Mouse (Mus musculus) limb, embryonic 11.5 days (tissue): ENCODE measurements around the gene H2-DMb1. TPM values are rescaled to one million over a fixed set of nuclear protein-coding genes. Genes with fewer than 3 reads are reported as not detected.

Experiments
- ATAC-seq: fragments of 200-750 bp; cut with Nextera tagmentation; 2 replicates; pipeline ENCODE4 v1.8.0; 2017; ENCODE audit warnings: low read depth; ENCODE audit not compliant: insufficient number of reproducible peaks, low FRiP score, low TSS enrichment
- DNase-seq: peaks from one replicate; pipeline ENCODE4 v3.0.0-alpha.2; 2015; ENCODE audit warnings: low spot score
- H3K27ac ChIP-seq: fragments of 300-500 bp; sonication (generic); replicated peaks from 2 replicates; pipeline ENCODE4 v1.5.1; 2014; ENCODE audit warnings: low read depth, mild to moderate bottlenecking, low read length
- H3K27me3 ChIP-seq: fragments of 300-500 bp; sonication (generic); 2 replicates; pipeline ENCODE4 v1.6.1; 2014; ENCODE audit warnings: mild to moderate bottlenecking, low read length, mixed read lengths; ENCODE audit not compliant: control insufficient read depth, insufficient read depth
- H3K36me3 ChIP-seq: fragments of 300-500 bp; sonication (generic); 2 replicates; pipeline ENCODE4 v1.6.1; 2014; ENCODE audit warnings: mild to moderate bottlenecking, low read length, moderate library complexity, mixed read lengths; ENCODE audit not compliant: control insufficient read depth, insufficient read depth
- H3K4me1 ChIP-seq: fragments of 300-500 bp; sonication (generic); 2 replicates; pipeline ENCODE4 v1.6.1; 2014; ENCODE audit warnings: low read length, mixed read lengths; ENCODE audit not compliant: control insufficient read depth, insufficient read depth
- H3K4me2 ChIP-seq: fragments of 300-500 bp; sonication (generic); 2 replicates; pipeline ENCODE4 v1.6.1; 2014; ENCODE audit warnings: low read depth, mild to moderate bottlenecking, moderate library complexity; ENCODE audit not compliant: severe bottlenecking
- H3K4me3 ChIP-seq: fragments of 300-500 bp; sonication (generic); 2 replicates; pipeline ENCODE4 v1.5.1; 2014; ENCODE audit warnings: low read depth, low read length
- H3K9ac ChIP-seq: fragments of 300-500 bp; sonication (generic); 2 replicates; pipeline ENCODE4 v1.6.1; 2014; ENCODE audit warnings: mild to moderate bottlenecking, low read length
- H3K9me3 ChIP-seq: fragments of 300-500 bp; sonication (generic); 2 replicates; pipeline ENCODE4 v1.6.1; 2016; ENCODE audit warnings: low read length; ENCODE audit not compliant: control insufficient read depth
- WGBS: fragments of 180-500 bp; shearing (Covaris S2); extraction: QIAGEN DNeasy Blood & Tissue Kit; methylation state at CpG from one replicate; pipeline ENCODE4 v1.1.7; 2014; 5-methylcytosine and 5-hydroxymethylcytosine counted together
- polyA plus RNA-seq: library from polyadenylated mRNA; unstranded; fragments of >200 nt; fragmentation: Nextera tagmentation; extraction: Ambion mirVana; gene quantifications from 2 replicates; pipeline ENCODE4 v1.2.1, GENCODE M21; 2014

H2-DMb1 gene
- polyA plus RNA-seq = 0.45 and 0.61 TPM in 2 replicates

DNA sequence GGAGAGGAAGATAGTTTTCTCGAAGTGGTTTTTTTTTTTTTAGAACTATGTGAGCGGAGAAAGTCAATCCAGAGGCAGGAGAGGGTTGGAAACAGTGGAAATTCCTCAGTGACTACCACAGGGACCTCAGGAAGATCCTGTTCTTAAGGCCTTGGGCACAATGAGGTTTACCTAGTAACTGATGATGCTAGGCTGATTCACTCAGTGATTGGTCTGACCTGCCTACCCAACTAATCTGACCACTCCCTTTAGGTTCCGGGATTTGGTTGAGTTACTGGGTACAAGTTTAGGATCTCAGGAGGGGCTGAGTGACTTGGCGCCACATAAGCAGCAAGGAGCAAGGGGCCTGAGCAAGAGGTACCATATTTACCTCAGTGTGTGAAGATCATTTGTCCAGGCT, at the start of gene H2-DMb1:
TSS of gene H2-DMb1 (plus strand) at position 150 of the 400 bp plus-strand sequence.
- Histone ChIP-seq H3K4me2 (no peak within 1 kb of the TSS), H3K27me3 (no peaks in the 10 kb centered on the region), H3K36me3 (no peaks in the 10 kb centered on the region), H3K27ac (no peak within 1 kb of the TSS), H3K4me1 (no peaks in the 10 kb centered on the region), H3K4me3 (no peak within 1 kb of the TSS), H3K9me3 (no peaks in the 10 kb centered on the region), H3K9ac (no peak within 1 kb of the TSS)
- ATAC-seq (no peak), DNase-seq (peak; percentile 28)
- WGBS = 72% methylated on average over 4 of the region's 4 CpGs

DNA sequence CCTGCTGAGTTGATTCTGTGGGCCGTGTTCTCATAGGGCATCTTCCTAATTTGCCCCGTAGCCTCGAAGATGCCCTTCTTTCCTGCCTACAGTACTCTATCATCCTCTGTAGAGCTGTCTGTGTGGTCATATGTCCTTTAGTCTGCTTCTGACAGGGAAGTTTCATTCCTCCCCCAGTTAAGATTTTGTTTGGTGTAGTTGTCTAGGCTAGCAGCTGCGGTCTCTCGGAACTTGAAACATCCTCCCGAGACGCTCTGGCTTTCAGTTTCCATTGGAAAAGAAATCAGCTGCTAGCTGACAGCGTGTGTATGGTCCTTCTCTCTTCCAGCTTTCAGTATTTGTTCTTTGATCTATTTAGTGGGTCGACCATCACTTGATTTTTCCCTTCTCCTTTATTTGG, 48.1 kb upstream of the H2-DMb1 start:
- 84% methylated on average over 9 of the region's 9 CpGs for whole genome bisulfite sequencing
- Histone ChIP-seq H3K27me3 (no peaks in the 10 kb centered on the region), H3K27ac (no peak overlapping the region)

DNA sequence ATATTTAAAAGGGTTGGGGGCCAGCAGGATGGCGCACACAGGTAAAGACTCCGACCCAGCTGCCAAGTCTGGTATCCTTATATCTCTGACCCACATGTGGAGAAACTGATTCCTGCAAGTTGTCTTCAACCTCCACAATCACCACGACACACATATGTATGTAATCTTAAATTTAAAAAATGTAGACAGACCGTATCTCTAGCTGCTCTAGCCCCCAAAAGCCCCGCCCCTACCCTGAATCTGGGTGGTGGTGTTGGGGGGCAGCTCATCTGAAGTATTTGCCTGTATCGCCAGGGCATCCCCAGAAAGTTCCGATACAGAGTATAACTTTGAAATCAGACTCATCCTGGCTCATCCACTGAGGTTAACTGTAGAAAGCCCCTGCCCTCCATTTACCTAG, 46.3 kb upstream of the H2-DMb1 start:
- Histone ChIP-seq H3K4me2 (no peak overlapping the region), H3K27me3 (no peaks in the 10 kb centered on the region), H3K36me3 (peaks cover 2% of the 10 kb centered on the region), H3K4me3 (no peak overlapping the region), H3K4me1 (no peaks in the 10 kb centered on the region), H3K27ac (no peak overlapping the region), H3K9me3 (no peaks in the 10 kb centered on the region), H3K9ac (no peak overlapping the region)
- DNase-seq (no peak), ATAC-seq (no peak)
- WGBS = 82% methylated on average over 7 of the region's 7 CpGs

More for the DNA sequence above, 48.1 kb upstream of the H2-DMb1 start:
- Histone ChIP-seq H3K9me3 (no peaks in the 10 kb centered on the region), H3K4me2 (no peak overlapping the region), H3K4me3 (no peak overlapping the region), H3K36me3 (no peaks in the 10 kb centered on the region), H3K9ac (no peak overlapping the region), H3K4me1 (peaks cover 2% of the 10 kb centered on the region; the same call in 1 of the 2 replicates)
- DNase-seq = no peak
- ATAC-seq = no peak

DNA sequence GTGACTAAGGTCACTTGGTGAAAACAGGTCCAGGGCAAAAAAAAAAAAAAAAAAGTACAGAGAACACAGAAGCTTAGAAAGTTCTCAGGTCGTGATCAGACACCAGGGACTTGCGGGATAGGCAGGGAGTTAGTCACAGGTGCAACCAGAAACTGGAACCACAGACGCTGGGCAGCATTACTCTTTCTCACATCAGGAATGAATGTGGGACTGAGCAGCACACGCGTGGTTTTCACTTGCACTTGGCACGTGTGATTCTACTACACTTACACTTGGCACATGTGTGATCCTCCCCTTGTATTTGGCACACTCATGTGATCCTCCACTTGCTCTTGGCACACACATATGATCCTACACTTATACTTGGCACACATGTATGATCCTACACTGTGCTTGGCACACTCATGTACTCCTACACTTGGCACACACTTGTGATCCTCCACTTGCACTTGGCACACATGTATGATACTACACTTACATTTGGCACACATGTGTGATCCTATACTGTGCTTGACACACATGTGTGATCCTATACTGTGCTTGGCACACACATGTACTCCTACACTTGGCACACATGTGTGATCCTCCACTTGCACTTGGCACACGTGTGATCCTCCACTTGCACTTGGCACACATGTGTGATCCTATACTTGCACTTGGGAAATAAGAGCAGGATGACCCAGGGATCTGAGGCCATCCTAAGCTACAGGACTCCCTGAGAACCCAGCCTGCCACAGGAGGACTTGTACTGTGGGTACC, 45.6 kb upstream of the H2-DMb1 start:
- Histone ChIP-seq H3K27me3 (no peaks in the 10 kb centered on the region), H3K4me3 (no peak overlapping the region), H3K9ac (no peak overlapping the region), H3K27ac (no peak overlapping the region), H3K4me1 (no peaks in the 10 kb centered on the region), H3K36me3 (peaks cover 9% of the 10 kb centered on the region), H3K9me3 (no peaks in the 10 kb centered on the region), H3K4me2 (no peak overlapping the region)
- DNase-seq (no peak), ATAC-seq (no peak)
- WGBS = 90% methylated on average over 7 of the region's 7 CpGs

DNA sequence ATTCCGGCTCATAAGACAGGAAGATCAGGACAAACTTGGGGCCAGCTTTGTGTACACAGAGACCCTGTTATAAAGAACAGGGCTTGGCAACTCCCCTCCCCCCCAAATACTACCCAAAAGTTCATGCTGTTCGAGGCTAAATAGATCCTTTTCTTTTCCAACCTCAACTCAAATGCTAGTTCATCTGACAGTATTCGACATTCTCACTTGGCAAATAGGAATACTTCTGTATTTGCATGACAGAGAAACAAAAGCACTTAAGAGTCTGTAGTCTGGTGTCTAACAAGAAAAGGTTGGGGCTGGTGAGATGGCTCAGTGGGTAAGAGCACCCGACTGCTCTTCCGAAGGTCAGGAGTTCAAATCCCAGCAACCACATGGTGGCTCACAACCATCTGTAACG, 44.4 kb upstream of the H2-DMb1 start:
- Histone ChIP-seq H3K4me3 (no peak overlapping the region), H3K9me3 (no peaks in the 10 kb centered on the region), H3K4me2 (no peak overlapping the region), H3K27me3 (no peaks in the 10 kb centered on the region), H3K36me3 (peaks cover 18% of the 10 kb centered on the region), H3K9ac (no peak overlapping the region), H3K4me1 (no peaks in the 10 kb centered on the region), H3K27ac (no peak overlapping the region)
- no peak for ATAC-seq
- WGBS = 84% methylated on average over 5 of the region's 6 CpGs
- no peak for DNase-seq

DNA sequence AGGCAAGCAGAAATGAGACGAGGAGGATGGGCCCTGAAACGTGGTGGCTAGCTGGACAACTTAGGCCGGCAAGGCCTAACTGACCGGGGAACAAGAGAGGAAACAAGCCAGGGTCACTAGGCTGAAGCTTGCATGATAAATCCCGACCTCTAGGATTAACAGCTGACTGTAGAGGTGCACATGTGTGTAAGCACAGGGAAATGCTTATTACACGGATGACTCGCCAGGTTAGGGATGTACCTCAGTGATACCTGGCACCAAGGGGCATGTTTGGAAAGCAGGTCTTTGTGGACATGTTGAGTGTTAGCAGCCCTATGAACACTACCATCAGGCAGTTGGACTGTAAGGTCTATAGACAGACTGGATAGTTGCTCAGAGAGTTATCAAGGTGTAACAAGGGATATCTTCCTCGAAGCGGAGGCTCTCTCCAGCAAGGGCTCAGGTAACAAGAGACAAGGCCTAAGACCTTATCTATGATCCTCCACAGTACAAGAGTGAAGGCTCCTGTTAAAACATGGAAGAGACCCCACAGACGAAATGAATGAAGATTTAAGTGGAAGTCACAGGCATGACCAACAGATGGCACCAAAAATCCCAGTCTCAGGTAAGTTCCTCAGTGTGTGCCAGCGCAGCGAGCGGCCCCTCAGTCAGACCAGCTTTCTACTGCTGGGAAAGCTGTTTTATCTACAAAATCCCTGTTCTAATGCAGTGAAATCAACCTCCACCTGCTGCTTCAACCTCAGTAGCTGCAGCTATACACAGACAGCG, 43.6 kb upstream of the H2-DMb1 start:
- Histone ChIP-seq H3K4me3 (no peak overlapping the region), H3K27ac (no peak overlapping the region), H3K4me1 (no peaks in the 10 kb centered on the region), H3K9ac (no peak overlapping the region), H3K36me3 (peaks cover 25% of the 10 kb centered on the region), H3K4me2 (no peak overlapping the region), H3K9me3 (no peaks in the 10 kb centered on the region), H3K27me3 (no peaks in the 10 kb centered on the region)
- DNase-seq (no peak), ATAC-seq (no peak)
- 80% methylated on average over 14 of the region's 14 CpGs for WGBS

DNA sequence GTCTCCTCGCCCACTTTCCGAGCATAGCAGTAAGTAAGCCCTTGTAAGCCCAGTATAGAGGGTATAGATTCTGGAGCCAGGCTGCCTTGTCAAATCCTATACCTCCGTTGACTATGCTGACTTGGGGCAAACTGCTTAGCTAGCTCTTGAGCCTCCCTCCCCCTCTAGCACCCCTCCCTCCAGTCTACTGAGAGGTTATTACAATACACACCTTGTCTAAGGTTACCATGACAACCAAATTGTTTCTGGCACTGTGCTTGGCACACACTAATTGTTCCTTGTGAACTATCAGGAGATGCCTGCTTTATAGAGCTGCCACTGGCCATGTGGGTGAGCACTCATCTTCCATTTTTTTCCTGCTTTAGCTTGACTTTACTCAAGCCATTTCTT, 43.1 kb upstream of the H2-DMb1 start:
- 64% methylated on average over 3 of the region's 3 CpGs for WGBS
- Histone ChIP-seq H3K4me3 (no peak overlapping the region), H3K9ac (no peak overlapping the region), H3K36me3 (peaks cover 31% of the 10 kb centered on the region), H3K4me2 (no peak overlapping the region), H3K27ac (no peak overlapping the region), H3K9me3 (no peaks in the 10 kb centered on the region), H3K4me1 (no peaks in the 10 kb centered on the region), H3K27me3 (no peaks in the 10 kb centered on the region)
- ATAC-seq (peak; percentile 34; the same call in 1 of the 2 replicates), DNase-seq (no peak)

DNA sequence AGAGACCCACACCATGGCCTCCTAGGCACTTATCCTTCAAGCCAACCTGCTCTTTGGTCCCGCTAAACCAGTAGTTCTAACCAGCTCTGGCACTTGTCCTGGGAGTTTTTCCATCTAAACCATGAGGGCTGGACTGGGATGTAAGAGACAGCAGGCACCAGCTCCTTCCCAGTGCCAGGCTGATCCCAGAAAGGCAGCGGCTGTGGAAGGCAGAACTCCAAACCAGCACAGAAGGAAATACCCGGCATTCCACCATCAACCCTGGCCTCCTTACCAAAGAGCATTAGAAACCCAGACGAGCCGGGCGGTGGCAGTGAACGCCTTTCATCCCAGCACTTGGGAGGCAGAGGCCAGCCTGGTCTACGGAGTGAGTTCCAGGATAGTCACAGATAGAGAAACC, 42.6 kb upstream of the H2-DMb1 start:
- peaks cover 36% of the 10 kb centered on the region for H3K36me3 ChIP-seq
- no peak overlapping the region for H3K9ac ChIP-seq
- WGBS = 60% methylated on average over 8 of the region's 8 CpGs
- DNase-seq = no peak
- H3K27me3 ChIP-seq = no peaks in the 10 kb centered on the region
- no peak overlapping the region for H3K27ac ChIP-seq
- H3K4me1 ChIP-seq = no peaks in the 10 kb centered on the region
- no peak overlapping the region for H3K4me2 ChIP-seq
- H3K9me3 ChIP-seq = no peaks in the 10 kb centered on the region
- H3K4me3 ChIP-seq = no peak overlapping the region
- ATAC-seq = no peak
